Mouse (Mus musculus): ENCODE data around the gene Cbx7.
A peak's percentile ranks its signal among the peaks of the same experiment; 100 is the strongest.
"Not testable (repeated sequence)": the region's sequence is repeated elsewhere in the genome, so short reads cannot be mapped to it uniquely, and the experiment has no call there.

The Cbx7 gene

GRCm38 (mm10) chr15:79946790-79947189, 24.1 kb downstream of the Cbx7 start:
- no peak for DNase-seq

DNA sequence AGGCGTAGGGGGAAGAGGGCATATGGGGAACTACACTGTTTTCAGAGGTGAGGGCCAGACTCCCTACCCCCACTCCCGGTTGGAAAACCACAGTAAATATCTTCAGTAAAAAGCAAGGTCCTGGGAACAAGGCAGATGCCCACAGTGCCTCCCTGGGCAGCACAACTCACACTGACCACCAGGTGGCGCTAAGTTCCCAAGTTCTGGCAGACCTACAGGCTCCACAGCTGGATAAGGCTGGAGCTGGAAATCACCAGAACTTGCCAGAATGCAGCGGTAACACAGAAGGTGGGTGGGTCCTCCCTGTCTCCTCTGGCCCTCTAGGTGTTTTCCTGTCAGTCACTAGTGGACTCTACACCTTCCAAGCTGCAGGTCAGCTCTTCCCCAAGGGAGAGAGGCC, 24.9 kb downstream of the Cbx7 start:
- peak; percentile 82 for DNase-seq

DNA sequence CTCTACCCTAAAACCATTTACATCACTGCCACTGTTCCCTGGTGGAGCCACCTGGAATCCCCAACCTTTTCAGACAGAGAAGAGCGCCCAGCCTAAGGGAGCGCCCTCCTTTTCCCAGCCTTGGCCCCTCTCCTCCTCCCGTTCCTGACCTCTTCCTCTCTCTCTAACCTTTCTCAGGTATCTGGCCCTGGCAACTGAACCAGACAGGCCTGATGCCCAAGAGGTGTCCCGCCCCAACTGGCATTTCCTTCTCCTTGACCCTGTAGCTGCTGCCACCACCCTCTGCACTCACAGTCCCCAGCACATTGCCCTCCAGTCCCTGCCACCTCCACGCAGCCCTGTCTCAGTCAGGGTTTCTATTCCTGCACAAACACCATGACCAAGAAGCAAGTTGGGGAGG, 26.0 kb downstream of the Cbx7 start:
- no peak for DNase-seq

GRCm38 (mm10) chr15:79943584-79943983, 27.3 kb downstream of the Cbx7 start:
- DNase-seq: no peak

DNA sequence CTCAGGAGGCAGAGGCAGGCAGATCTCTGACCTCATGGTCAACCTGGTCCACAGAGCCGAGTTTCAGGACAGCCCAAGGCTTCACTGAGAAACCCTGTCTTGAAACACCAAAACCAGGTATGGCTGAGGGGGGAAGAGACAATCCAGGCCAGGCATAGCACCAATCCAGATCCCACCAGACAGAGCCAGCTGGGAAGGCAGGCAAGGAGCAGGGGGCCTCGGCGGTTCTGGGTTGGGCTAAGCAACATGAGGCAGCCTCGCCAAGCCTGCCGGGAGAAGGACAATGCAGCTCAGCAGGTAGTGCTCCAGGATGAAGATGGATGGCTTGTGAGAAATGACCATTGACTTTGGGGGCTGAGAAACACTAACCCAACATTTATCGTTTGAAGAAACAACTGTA, 28.4 kb downstream of the Cbx7 start:
- no peak for DNase-seq

DNA sequence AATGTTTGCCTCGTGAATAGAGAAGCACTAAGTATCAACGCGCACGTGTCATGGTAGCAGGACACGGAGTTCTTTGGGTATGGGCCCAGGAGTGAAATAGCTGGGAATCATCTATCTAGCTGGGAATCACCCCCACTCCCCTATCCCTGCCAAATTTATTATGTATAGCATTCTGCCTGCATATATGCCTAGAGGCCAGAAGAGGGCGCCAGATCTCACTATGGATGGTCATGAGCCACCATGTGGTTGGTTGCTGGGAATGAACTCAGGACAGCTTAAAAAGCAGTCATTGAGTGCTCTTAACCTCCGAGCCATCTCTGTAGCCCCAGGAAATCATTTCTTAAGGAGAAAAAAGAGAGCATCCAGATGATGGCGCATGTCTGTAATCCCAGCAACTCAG, 30.0 kb downstream of the Cbx7 start:
- DNase-seq: no peak

DNA sequence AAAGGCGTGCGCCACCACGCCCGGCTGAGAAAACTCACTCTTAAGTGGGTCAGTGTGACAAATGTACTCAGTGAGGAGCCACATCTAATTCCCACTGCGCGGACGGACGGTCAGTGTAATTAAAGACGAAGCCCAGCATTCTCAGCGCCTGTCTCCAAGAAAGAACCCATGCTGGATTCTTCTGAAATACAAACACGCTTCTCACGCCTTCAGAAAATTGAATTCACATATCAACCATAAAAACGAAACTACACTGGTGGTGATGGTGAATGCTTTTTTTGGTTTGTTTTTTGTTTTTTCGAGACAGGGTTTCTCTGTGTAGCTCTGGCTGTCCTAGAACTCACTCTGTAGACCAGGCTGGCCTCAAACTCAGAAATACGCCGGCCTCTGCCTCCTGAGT, 31.0 kb downstream of the Cbx7 start:
- no peak for DNase-seq

- not testable (repeated sequence) for DNase-seq
These were observed 31.4 kb downstream of the Cbx7 start for GRCm38 (mm10) chr15:79939501-79939900.

DNA sequence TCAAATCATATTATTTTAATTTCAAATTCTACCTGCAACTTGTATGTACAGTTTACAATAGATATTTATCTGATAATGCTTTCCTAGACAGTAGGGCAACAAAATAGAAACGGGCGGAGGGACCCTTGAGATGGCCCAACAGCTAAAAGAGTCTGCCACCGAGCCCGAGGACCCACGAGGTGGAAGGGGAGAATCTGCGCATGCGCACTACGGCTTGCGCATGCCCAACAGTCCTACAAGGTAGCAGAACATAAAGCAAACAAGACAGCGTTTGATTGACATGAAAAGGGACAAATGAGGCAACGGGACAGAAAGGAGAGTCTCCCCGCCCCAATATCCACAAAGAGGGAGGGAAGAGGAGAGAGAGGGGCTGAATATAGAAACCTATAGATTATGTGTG, 31.9 kb downstream of the Cbx7 start:
- no peak for DNase-seq

DNA sequence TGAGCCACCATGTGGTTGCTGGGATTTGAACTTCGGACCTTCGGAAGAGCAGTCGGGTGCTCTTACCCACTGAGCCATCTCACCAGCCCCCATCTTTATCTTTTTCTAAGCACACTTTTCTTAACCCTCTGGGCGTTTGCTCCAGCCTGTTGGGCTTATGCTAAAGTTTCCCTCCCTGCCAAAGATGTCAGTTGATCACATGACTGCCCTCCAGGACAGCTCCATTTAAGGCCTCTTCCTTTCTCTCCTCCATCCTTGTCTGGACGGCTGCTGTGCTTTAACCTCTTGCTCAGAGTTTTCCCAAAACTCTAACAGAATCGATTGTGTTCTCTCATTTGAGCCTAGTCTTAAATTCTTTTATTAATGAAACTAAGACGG, 34.6 kb downstream of the Cbx7 start:
- DNase-seq: no peak

DNA sequence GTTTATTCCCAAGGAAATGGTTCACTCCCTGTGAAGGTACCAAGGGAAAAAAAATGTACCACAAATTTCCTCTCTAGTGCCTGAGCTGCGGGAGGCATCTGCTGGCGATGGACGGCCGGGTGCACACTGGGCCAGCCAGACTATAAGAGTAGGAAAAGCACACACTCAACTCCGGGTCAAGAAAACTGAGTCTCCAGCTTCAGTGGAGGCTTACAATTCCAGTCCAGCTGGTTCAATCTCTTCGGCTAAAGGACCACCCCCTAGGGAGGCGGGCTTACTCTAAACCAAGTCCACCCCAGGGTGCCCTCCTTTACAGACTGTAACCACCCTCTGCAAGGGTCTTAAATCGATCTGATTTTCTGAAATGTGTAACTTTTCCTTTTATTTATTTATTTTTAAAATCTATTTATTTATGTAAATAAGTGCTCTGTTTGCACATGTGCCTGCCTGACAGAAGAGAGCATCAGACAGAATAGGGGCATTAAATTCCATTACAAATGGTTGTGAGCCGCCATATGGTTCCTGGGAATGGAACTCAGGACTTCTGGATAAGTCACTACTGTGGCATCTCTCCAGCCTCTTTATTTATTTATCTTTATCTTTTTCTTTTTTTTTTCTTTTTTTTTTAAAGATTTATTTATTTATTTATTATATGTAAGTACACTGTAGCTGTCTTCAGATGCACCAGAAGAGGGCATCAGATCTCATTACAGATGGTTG, 35.1 kb downstream of the Cbx7 start:
- DNase-seq: no peak

GRCm38 (mm10) chr15:79934776-79935175, 36.1 kb downstream of the Cbx7 start:
- DNase-seq: no peak

- no peak for DNase-seq
These were observed 37.0 kb downstream of the Cbx7 start for GRCm38 (mm10) chr15:79933670-79934514.

GRCm38 (mm10) chr15:79933052-79933669, 37.8 kb downstream of the Cbx7 start:
- no peak for DNase-seq

- DNase-seq: peak; percentile 95
These were observed 38.5 kb downstream of the Cbx7 start for GRCm38 (mm10) chr15:79932323-79932987.

- DNase-seq: no peak
These were observed 39.3 kb downstream of the Cbx7 start for GRCm38 (mm10) chr15:79931496-79932141.

GRCm38 (mm10) chr15:79929734-79930133, 41.2 kb downstream of the Cbx7 start:
- DNase-seq: no peak

DNA sequence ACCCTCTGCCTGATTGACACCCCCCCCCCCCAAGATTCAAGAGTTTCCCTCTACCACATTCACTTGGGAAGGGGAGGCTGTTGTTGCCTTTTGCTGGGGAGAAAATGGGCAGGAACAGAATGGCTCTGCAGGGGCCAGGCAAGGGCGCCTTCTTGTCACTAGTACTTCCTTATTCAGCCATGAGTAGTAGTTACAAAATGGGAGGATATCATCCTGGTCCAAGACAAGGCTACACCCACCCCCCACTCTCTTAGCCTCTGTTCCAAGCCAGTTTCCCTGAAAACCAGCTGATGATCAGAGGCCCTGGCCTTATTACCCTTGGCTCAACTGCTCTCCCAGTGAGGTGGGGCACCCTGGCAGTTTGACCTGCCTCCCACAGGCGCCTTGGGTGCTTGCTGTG, 42.2 kb downstream of the Cbx7 start:
- no peak for DNase-seq

- DNase-seq: no peak
These were observed 42.6 kb downstream of the Cbx7 start for GRCm38 (mm10) chr15:79928316-79928715.

GRCm38 (mm10) chr15:79927637-79928122, 43.2 kb downstream of the Cbx7 start:
- peak; percentile 93 for DNase-seq

- peak; percentile 17 for DNase-seq
These were observed 44.0 kb downstream of the Cbx7 start for GRCm38 (mm10) chr15:79926856-79927416.

GRCm38 (mm10) chr15:79919787-79920186, 51.1 kb downstream of the Cbx7 start:
- DNase-seq: no peak

All from right cerebral cortex, adult 18-20 months (tissue).